Mouse (Mus musculus) neural tube, embryonic 10.5 days (tissue): Measurements from ENCODE around the gene Nfatc3.

Experiments
- DNase-seq: peaks from one replicate; pipeline ENCODE4 v3.0.0-alpha.2; 2017; ENCODE audit warnings: low spot score; ENCODE audit errors: extremely low spot score

The Nfatc3 gene

DNA sequence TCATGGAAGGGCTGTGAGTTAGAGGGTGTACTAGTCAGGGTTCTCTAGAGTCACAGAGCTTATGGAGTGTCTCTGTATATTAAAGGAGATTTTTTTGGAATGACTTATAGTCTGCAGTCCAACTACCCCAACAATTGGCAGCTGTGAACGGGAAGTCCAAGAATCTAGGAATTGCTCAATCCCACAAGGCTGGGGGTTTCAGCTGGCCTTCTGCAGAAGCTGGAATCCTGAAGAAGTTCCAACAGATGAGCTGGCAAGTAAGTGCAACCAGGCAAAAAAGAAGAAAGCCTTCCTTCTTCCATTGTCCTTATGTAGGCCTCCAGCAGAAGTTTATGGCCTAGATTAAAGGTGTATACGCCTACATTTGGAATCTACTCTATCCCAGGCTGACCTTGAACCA lies 86.7 kb downstream of the Nfatc3 start:
- DNase-seq = no peak

DNA sequence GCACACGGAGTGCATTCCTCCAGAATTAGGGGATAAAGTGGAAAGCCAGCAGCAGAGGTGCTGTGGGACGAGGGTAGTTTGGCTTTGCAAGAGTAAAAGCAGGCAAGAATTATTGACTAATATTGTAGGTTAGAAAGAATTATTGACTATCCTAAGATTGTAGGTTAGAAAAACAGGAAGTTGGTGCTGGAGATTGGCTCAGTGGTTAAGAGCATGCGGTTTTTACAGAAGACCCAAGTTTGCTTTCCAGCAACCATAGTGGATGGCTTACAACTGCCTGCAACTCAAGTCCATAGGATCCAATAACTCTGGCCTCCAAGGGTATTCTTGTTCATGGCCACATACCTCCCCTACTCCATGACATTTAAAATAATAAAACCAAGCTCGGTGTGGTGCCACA lies 87.4 kb downstream of the Nfatc3 start:
- DNase-seq = no peak

DNA sequence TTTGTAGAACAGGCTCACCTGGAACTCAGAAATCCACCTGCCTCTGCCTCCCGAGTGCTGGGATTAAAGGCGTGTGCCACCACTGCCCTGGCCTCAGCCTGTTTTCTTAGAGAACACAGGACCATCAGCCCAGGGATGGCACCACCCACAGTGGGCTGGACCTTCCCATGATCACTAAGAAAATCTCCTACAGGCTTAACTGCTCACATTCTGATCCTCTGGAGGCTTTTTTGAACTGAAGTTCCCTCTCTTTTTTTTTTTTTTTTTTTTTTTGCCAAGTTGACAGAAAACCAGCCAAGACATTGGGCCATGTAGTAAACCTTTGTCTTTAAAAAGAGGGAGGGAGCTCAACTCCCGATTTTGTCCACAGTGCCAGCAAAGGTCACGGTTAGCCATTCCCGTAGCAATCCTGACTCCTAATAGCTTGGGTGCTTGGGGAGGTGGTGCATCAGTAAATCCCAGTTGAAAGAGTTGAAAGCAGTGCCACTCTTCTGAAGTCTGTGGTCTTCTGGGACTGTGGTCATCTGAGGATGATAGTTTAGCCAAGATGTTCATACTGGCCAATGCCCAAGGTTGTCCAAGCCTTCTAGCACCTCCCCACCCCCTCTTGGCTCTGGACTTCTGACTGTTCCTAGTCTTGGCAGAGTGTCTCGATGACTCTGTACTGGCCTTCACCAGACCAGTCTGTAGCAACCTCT lies 89.4 kb downstream of the Nfatc3 start:
- no peak for DNase-seq

DNA sequence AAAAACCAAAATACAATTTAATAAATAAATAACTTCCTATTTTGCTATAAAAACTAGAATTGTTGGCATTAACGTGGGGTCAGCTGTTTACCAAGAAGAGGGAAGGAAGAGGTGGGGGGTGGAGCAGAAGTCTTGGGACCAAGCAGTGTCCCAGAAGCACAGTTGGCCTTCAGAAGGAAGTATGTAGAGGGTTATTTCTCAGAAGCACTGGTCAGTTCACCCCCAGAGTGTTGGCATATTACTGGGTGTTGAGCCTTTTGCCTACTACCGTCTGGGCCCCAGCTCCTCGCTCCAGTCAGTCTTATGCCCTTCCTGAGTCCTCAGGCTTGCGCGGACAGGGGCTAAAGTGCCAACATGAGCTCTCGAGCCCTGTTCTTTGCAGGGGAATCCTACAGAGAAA lies 90.4 kb downstream of the Nfatc3 start:
- DNase-seq = no peak

DNA sequence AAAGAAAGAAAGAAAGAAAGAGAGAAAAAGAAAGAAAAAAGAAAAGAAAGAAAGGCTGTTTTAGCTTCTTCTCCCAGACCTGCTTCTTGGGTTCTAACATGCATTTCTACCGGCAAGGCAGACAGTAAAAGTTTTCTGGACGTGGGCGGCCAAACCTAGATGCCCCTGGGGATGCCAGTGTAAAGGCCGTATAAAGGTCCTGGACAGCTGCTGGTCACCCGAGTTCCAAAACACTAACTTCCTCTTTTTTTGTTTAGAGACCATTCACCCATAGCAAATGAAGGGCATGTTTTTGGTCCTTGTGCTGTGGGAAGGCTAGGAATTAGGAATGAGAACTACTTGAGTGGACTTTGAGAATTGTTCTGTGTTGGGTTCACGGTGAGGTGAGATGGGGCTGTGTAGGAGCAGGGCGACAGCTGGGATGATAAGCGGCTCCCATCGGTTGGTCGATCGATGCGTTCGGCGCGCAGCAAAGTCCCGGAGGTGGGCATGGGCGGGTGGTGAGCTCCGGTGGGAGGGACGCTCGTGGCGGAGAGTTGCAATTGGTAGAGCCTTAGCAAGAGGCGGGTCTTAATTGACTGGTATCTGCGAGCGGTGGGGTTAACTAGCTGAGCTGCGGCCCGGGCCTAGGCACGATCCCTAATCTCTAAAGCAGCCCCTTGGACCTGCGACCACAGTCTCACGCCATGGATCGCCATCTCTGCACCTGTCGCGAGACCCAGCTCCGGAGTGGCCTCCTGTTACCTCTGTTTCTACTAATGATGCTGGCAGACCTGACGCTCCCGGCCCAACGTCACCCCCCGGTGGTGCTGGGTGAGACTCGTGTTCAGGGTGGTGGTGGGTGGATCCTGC lies 91.4 kb downstream of the Nfatc3 start, which contains the start of gene Pla2g15:
Gene Pla2g15 (plus strand): TSS at position 599 of the 852 bp plus-strand sequence.
- DNase-seq = peak; percentile 93

DNA sequence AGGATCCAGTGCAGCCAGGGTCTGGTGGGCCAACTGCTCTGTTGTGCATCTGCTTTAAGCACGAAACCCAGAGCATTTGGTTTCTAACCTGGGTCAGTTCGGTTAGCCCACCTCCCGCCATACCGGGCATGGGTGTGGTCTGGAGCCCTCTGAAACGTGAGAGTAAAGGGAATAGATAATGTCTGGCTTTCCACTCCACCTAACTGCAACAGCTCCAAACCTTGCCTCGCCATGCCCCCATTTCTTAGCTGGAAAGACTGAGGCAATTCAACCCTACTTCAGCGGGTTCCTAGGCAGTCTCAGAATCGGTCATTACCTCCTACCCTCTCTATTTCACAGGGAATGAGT lies 92.0 kb downstream of the Nfatc3 start:
- no peak for DNase-seq

DNA sequence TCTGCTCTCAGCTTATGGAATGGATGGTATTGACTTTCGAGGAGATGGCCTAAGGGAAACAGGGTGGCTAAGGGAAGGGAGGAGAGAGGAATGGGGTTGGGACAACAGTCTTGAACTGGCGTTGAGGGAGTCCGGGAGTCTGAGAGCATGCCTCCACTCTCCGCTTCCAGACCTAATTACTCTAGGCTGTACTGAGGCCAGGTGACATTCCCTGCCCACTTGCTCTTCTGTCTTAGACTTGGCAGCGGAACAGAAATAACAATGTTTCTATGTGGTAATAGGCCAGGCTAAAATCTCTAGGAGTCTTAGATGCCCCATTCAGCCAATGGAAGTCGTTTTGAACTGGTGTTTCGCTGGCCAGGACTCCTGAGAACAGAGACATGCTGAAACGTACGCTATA lies 92.4 kb downstream of the Nfatc3 start:
- no peak for DNase-seq

DNA sequence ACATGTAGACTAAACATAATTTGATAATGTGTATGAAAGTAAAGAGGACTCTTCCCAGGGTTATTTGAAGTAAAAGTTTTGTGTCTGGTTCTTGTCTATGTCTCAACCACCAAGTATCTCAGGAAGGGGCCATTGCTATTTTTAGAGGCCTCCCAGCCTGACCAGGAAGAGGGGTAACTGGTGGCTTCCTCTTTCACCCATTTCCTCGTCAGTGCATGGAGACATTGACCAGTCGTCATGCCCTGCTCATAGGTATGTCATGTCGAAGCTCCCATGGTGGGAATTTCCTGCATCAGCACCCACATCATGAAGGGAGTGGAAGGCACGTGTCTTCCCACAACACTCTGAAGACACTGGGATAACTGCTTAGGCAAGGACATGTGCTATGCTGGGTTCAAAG lies 94.2 kb downstream of the Nfatc3 start:
- no peak for DNase-seq

DNA sequence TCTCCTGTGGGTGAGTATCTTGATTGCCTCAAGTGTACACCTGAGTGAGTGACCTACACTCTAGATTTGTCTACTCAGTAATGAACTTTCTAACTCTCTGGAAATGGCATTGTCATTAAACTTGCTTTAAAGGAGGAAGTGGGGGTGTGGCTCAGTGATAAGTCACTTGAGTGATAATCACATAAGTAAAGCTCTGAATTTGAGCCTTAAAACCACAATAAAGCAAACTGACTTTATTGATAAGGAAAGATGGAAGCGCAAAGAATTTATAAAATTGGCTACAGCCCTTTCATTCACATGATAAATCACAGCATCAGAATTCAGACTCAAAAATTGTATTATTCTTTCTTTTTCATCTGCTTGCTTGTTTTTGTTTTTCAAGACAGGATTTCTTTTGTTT lies 98.8 kb downstream of the Nfatc3 start:
- no peak for DNase-seq

DNA sequence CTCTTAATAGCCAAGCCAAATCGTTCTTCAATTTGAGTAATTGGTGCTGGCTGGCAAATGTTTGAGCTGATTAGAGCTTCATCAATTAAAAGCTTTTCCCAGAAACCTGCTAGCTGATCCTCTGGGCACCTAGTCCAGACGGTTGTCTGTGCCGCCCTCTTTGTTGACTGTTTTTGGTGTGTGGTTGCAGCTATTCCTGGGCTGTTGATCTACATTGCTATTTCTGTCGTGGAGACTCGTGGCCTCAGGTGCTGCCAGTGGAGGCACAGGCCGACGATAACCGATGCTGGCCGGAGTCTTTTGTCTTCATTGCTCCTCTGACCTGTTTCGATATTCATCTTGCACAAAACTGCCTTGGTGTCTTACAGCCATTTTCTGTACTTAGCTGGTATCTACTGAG lies 99.7 kb downstream of the Nfatc3 start:
- no peak for DNase-seq

DNA sequence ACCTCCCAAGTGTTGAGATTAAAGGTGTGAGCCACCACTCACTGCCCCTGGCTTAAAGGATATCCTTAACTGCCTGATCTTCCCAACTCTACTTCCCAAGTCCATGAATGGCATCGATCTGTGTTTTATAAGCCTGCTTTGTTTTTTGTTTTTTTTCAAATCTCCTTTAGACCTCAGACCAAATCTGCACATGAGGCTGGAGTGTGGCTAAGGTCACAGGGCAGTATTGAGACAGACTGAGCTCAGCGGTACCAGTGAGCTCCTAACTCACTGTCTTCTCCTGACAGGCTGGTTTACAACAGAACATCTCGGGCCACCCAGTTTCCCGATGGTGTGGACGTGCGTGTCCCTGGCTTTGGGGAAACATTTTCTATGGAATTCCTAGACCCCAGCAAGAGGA lies 101.2 kb downstream of the Nfatc3 start:
- DNase-seq = no peak

DNA sequence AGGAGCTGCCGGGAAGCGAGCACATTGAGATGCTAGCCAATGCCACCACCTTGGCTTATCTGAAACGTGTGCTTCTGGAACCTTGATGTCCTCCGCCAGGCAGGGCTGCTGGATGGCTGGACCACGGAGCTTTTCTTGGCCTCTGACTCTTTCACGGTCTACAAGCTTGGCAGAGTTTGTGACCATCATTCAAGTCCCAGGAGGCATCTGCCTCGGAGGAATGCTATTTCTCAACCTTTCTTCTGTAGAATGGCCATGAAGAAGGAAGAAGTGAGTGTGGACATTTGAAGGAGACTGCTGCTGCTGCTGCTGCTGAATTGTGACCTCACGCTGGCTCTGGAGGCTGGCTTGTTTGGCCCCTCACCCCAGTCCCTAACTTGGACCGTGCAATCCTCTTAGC lies 104.6 kb downstream of the Nfatc3 start:
- no peak for DNase-seq

DNA sequence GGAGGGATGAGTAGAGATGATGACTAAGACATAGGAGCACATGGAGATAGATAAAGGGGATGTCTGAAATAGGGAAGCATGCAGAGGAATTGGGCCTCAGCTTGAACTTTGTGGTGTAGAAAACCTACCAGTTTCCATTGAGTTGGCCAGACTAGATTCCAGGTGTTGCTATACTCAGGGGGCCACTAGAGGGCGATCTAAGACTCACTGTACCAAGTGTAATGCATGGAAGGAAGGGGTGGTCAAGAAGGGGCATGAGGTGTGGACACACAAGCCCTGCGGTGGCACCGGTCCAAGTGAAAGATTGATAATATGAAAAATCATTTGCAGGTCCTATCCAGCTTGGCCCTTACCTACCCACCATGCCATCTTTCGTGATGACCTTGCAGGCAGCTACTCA lies 106.8 kb downstream of the Nfatc3 start:
- DNase-seq = peak; percentile 74

DNA sequence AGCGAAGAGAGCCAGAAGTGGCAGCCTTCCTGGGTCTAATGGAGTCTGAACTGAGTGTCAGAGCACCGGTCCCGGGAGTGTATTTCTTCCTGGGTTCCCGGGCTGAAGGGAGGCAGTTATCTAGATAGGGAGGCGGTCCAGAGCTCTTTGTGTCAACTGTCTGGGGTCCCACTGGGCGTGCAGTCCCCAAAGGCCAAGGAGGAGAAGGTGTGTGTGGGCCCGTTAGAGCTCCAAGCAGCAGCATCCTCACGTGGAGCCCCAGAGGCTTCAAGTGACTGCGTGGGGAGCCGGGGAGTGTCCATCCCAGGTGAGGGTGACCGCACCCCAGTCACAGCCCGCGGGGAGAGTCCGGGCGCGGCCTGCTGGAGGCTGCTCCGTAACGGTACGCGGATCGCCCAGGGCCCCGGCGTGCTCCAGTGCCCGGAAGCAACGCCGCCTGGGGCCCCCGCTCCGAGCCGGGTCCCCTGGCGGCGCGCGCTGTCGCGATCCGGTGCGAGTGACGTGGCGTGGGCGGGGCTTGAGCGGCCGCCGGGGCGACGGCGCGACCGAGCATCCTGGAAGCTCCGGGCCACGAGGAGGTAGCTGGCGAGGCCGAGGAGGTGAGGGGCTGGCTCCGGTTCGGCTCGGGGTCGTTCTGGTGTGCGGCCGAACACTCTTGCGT lies 109.8 kb downstream of the Nfatc3 start, which contains the start of gene Slc7a6:
Gene Slc7a6 (plus strand): TSS at position 502 of the 661 bp plus-strand sequence.
- DNase-seq = peak; percentile 86

DNA sequence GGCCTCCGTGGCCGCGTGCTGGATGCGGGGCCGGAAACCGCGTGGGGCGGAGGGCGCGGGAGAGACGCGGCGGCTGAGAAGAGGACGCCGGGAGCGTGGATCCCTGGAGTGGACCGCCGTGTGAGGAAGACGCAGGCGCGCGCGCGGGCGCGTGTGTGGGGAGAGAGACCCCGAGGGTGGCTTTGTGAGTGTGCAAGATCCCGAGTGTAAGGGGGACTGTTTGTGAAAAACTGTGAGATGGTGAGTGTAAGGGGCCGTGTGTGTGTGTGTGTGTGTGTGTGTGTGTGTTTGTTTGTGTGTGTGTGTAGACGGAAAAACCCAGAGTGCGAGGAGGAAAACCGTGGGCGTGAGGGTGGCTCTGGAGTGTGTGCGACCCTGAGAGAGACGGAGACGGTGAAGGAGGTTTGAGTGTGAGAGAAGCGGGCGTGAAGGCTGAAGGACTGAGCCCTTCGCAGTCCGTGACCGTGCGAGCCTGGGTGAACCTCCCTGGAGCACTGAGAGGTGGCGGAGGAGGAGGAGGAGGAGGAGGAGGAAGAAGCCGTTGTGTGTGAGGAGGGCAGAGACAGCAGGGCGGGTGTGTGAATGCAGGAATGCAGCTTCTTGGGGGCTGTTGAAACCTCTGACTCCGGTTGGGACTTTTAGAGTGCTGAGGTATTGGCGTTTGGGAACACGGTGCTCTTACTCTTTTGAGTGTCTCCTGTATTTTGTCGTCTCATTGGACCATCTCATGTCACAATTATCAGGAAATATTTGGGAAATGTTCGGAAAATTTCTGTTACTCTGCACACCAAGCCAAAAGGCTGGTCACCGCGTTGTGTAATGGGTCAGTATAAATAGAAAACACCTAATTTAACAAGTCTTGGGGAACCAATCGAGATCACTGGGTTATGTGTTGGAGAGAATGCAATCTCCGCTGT lies 110.6 kb downstream of the Nfatc3 start:
- peak; percentile 70 for DNase-seq

DNA sequence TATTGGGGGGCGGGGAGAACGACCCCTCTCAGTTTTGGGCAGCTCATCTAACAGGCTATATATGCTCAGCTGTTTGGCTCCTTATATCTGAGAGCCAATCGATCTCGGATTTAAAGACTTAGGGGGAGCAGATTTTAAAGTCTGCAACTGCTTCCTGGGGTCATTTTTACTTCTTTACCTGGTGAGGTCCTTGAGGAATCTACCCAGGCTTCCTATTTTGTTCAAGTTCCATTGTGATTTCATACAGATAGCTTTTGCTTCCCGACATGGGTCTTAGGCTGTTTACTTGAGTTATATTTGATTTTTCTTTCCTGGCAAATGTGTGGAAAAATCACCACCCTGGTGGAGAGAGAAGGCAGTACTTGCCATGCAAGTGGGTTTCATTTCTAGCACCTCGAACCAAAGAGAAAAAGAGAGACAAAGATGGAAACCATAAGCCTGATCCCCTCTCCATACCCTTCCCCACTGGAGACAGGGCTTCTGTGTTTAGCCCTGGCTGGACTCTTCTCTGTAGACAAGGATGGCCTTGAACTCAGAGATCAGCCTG lies 111.4 kb downstream of the Nfatc3 start:
- DNase-seq = no peak

DNA sequence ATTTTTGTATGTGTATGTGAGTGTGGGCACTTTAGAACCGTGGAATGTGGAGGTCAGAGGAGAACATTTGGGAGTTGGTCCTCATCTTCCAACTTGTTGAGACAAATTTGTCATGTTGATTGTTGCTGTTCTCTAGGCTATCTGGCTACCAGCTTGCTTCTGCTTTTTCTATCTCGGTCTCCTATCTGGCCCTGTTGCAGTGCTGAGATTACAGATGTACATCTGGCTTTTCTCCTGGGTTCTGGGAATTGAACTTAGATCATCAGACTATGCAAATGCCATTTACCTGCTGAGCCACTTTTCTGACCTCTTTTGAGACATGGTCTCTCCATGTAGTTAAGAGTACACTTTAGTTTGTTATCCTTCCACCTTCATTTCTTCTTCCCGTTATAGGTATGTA lies 114.9 kb downstream of the Nfatc3 start:
- DNase-seq = no peak

DNA sequence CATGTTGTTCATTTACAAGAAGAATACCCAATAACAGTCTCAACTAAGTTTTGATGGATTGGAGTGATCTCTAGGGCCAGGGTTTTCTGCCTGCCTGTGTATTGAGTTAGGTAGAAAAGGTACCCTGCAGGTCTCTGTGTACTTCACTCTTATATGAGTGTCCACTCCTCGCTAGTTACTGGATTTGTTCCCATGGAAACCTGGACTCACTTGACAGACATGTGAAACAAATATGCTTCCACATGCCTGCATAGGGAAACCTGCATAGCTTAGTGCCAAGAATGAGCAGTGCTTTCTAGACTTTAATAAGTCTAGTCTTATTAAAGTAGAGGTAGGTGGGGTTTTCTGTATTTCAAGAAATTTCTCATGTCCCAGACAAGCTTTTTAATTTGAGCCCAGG lies 118.3 kb downstream of the Nfatc3 start:
- DNase-seq = no peak

DNA sequence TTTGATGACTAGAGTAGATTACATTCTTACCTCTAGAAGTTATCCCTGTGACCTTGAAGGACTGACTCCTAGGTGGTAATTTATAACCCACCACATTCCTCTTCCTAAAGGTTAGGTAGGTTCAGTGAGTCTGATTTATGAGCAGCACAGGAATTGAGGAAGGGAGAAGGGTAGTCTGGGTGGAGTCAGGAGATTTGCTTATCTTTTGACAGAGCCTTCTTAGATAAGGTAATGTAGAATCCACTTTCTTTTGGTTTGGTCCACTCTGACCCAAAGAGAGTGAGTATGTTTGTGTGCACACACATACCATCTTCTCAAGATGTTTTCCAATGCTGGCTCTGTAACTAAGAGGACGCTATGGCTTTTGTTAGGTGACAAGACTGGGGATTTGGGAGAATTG lies 119.0 kb downstream of the Nfatc3 start:
- no peak for DNase-seq

DNA sequence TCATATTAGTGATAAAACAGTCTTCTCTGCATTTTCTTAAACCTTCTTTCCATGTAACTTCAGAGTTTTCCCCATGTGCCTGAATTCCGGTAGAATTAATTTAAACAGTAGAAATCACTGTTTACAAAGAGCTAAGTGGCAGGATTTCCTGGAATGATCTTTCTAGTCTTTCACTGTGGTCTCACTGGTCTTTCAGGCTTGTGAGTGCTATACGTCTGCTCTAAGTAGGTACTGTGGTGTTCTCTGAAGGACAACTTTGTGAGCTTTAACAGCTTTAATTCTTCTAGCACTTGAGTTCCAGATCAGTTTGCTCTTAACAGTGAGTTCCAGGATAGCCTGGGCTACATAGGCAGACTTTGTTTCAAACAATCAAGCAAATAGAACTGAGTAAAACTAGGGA lies 119.8 kb downstream of the Nfatc3 start:
- no peak for DNase-seq
